Mouse (Mus musculus) forelimb bud, embryonic 11.5 days (tissue): ENCODE results near the gene Igsf9b.
A peak's percentile ranks its signal among the peaks of the same experiment; 100 is the strongest.

Source experiments
- DNase-seq: peaks from one replicate; pipeline ENCODE4 v3.0.0-alpha.2; 2012; ENCODE audit warnings: low read depth, low spot score

The Igsf9b gene

DNA sequence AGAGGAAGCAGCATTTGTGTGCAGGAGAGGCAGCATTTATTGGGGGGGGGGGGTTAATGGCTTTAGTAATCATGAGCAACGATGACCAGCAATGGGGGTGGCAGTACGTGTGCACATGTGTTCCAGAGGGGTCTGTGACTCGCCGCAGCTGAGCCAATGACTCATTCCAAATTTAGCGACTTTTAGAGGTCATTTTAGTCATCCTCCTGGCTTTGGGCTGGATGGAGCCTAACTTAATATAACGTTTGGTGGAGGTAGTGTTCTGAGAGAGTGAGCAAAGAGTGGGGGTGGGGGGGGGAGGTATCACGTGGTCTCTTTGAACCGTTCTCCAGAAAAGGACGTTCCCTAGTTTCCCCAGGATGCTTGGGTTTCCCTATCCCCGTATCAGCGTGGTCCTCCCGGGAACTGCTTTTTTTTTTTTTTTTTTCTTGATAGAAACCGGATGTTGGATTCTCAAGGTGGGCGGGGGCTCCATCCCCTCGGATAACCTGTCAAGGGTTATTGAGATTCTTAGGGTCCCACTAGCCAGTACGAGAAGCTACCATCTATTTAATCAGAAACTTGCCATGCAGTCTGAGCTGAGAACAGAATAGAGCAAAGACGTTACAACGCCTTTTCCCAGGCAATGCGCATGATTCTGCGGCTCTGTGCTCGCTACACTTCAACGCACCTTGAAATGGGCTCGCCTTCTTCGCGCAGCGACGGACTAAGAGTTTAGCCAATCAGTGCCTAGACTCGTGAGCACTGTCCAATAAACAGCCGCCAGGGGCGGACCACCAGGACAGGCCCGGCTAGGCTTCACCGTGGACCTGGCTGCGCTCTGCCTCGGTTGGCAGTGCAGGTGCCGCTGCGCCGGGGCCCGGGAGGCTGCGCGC lies at the start of gene Igsf9b:
TSS of gene Igsf9b (plus strand) at position 794 of the 875 bp plus-strand sequence.
- peak; percentile 93 for DNase-seq

DNA sequence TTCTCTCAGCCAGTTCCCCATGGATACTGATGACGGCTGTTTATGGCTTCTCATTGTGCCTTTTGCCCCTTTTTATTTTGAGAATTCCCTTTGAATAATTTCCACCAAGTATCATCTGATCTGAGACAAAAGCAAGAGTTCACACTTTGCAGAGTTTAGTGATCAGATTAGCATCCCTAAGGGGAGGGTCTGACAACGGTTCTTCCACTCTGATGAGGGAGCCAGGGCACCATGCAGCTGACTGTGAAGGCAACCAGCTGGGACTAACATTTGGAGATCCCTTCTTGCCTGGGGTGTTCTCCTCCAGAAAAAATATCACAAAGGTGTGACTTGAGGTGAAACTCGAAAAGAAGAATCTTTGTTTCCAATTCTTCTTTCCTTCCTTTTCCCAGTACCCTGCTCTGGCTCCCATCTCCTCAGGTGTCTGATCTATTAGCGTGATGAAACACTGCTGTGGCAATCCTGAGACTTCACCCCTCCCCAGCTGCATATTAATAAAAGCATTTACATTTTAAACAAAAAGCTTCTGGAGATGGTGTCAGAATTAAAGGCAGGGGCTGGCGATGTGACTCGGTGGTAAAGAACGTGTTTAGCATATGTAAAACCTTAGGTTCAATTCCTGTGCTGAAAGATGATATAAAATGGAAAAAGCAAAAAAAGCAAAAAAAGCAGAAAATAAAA lies 46.8 kb upstream of the Igsf9b start:
- no peak for DNase-seq

DNA sequence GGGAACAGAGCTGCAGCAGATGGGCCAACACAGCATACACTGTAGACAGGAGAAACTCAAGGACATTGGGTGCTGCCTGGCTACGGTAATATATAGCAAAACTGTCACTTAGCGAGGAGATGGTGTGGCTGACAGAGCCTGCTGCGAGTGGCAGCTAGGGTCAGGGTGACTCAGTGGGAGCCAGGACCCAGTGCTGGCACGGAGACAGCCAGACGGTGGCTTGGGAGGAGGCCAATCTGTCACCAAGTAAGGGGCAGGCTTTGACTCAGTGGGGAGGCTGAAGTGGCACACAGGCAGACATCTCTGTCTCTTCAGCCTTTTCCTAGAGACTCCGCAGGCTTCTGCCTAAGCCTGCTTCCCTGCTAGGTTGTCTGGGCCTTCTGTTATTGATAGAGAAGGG lies 42.5 kb upstream of the Igsf9b start:
- DNase-seq, result no peak

DNA sequence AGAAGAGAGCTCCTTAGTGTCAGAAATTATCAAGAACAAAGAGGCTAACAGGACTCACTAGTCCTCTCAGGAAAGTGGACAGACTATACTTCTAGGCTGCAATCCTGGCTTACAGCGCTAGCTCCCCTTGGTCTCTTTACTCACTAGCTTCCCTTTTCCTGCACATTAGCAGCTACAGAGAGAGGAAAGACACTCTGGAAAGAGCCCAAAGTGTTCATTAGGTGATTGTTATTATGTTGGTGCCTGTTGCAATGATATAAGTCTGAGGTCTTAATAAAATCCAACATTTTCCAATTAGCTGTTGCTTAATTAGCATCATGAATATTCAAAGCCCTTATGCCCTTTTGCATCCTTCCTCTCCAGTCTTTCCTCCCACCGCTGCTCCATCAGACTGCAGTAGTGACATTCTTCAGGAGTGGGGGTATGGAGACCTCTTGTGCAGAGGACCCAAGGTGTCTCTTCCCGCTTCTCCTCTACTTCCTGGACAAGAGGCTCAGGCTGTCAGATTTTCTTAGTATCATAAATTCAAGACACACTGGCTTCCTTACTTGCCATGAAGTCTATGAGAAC lies 38.5 kb upstream of the Igsf9b start:
- no peak for DNase-seq

DNA sequence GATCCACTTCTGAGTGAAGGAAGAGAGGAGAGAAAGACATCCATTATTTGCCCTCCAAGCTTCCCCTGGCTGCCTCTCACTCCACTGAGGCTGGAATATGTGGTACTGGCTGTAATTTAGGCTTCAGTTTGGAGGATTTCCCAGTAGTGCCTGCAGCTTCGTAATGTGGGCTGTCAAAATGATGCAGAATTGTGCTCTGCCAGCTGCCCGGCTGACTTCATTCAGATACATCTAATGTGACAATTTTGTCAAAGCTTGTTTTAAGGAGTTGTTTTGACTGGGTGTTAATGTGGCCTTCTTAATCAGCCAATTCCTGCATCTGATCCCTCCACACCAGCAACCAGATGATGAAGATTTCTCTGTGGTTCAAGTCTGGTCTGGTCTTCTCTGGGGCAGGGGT lies 37.1 kb upstream of the Igsf9b start:
- no peak for DNase-seq

DNA sequence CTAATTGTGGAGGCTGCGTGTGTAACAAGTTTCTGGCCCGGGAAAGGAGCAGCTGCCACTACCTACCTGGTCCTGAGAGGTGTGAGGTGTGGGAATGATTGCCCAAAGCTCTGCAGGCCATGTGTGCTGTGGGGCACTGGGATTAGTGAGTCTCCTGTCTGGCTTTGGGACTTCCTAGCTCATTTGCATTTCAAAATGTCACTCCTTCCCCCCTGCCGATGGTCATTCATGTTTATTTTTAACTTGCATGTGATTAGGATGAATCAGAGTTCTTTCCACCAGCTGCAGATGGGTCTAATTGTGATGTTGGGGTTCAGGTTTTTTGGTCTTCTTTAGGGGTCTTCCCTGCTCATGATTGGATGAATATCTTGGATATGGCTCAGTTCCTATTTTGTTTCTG lies 34.0 kb upstream of the Igsf9b start:
- no peak for DNase-seq

DNA sequence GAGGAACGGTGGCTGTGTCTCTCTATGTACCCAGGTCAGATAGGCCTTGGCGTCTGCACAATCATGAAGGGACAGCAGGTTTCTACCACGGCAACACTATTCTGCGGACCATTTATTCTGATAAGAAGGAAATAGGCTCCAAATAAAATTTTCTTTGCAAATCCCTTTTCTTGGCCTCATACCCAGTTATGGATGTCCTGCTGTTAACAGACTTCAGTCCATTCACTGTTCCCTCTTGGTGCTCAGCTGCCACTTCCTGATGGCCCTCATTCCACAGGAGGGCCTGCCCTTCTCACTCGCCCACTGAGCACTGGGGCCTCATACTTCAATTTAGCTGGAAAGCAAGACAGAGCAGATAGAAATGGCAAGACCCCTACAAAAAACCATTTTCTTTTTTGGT lies 31.1 kb upstream of the Igsf9b start:
- no peak for DNase-seq

DNA sequence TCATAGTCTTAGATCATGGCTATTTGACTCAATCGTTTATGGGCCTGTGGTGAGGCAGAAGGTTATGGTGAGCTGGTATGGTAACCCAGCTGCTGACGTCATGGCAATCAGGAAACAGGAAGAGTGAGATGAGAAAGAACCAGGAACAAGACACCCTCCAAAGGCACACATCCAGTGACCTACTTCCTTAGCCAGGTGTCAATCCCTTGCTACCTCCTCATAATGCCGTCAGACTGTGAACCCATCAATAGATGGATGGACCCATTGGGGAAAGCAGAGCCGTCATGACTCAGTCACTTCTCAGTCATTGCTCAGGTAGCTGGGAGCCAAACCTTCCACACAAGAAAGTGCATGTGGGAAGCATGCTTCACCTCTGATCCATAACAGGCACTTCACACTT lies 30.5 kb upstream of the Igsf9b start:
- DNase-seq, result no peak

DNA sequence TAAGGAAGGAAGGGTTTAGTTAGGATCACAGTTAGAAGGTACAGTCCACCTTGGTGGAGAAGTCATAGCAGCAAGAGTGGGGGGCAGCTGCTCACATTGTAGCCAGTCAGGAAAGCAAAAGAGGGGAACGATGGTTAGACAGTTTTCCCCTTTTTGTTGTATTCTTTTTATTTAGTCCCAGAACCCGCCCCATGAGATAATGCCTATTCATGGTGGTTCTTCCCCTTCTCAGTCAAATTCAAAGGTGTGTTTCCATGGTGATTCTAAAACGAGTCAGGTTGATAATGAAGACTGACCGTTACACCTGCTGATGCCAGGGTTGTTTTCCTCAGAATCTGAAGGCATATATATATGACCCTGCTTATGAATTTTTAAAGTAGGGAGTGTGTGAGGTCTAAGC lies 29.7 kb upstream of the Igsf9b start:
- no peak for DNase-seq

DNA sequence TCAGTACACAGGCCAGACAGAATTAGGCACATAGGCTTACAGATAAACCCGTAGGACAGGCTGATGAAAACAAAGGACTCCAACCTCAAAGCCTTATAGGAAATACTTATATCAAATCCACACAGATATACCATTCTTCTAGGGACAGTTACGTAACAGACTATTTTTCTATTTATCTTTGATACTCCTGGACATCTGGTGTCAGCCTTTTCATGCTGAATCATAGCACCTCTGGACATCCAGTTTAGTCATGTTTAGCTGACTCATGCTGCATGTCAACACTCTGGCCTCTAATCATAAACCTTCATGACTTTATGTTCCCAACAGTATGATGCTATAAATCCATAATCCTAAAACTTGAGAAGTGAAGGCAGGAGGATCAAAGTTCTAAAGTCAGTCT lies 29.1 kb upstream of the Igsf9b start:
- no peak for DNase-seq

DNA sequence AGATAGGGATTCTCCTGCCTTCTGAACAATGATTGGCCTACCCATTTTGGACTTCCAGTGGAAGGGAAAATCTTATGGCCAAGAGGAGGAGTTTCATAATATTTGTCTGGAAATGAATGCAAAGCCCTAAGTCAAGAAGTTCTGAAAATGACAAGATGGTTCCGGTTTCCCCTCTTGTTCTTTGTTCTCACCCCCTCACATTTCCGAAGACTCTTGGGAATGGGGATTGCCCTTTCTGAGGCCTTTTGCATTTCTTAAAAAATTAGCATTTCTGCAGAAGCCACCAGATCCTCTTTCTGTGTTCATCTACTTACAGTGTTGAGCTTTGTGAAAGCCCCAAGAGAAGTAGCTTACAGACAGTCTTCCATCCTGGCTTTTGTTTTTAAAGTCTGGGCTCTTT lies 27.1 kb upstream of the Igsf9b start:
- DNase-seq, result no peak

DNA sequence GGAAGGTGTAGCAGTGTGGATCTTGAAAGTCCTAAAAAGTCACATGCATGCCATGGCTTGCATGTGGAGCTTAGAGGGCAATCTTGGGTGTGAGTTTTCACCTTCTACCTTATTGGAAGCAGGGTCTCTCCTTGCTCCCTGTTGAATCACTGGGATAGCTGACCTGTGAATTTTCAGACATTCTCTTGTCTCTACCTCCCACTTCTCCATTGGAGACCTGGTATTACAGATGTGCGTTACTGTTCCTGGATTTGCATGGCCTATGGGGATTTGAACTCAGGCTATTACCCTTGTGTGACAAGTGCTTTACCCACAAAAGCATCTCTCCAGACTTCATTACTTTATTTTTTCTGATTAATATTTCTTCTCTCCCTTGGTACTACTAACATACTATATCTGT lies 26.1 kb upstream of the Igsf9b start:
- DNase-seq, result no peak

DNA sequence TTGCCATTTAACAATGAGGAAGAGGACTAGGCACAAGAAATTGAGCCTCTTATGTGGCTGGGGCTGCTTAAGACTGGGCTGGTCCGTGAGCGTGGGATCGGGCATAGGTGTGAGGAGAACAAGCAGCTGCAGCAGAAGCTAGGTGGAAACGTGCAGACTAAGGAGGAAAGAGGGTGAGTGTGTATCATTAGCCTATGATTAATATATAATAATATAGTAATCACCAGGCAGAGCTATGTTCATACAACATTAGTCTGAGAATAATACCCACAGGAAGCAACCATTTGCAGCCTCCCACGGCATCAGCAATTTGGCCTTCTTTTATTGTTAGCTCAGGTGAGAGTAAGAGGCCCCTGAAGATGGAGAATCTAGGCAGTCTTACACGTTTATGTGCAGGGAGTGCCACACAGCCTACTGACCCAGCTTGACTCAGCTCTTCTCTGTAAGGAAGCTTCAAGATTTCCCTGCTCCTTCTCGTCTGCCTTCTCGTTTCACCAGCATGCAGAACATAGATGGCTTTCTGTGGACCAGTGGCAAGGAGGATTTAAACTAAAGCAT lies 22.6 kb upstream of the Igsf9b start:
- DNase-seq, result no peak

DNA sequence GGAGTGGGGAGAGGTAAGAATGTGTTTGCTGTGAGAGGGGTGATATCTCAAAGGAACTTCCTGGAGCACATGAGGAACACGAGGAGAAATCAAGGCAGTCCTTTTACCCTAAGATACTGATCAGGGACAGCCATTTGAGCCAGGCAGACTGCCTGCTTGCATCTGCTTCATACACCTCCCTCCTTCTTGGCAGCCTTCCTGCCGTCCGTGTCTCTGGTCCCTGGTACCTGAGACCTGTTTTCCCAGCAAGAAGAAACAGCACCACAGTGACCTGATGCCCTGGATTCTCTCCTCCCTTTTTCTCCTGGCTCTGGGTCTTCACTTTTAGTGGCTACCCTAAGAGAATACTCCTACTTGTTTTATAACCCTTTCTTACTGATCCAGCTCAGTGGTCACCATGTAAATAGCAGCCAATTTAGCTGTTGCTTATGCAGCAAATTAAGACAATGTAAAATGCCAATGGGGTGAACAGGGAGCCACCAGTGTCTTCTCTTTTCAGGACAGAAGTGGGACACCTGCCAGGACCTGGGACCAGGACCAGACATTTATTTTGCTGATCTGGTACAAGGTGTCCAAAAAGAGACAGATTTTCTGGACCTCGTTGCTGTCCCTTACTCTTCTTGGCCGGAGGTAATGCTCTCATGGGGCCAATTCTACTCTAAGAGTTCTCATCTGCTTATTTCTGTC lies 21.5 kb upstream of the Igsf9b start:
- no peak for DNase-seq

DNA sequence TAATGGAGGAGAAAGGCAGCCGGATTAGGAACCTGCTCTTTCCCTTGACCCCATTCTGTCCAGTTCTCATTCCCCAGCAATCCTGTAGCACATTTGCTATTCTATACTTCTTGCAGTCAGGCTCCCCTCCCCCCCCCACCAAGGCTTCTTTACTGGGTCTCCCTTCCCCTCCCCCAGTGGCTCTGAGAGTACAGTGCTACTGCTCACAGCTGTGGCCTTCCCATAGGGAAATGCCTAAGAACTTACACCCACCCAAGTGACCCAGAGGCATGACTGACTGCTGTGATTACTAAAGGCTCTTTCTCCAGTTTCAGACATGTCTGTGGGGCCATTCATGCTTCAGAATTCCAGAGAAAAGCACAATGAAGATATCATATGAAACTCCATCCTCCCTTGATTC lies 20.0 kb upstream of the Igsf9b start:
- no peak for DNase-seq

DNA sequence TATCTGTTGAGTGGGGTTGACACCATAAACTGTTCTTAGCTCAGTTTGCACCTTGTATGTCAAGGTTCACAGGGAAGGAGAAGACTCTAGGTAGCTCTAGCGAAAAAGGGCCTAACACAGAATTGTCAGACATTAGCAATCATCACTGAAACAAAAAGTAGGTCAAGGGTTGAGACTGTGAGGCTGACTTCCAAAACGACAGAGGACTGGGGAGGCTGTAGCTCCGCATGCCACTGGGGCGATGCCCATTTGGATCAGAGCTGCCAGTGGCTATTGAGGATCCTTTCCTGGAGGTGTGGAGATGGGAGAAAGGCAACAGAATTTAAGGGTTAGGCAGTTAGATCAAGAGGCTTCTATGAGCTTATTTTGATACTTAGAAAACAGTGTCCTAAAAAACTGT lies 18.0 kb upstream of the Igsf9b start:
- no peak for DNase-seq

DNA sequence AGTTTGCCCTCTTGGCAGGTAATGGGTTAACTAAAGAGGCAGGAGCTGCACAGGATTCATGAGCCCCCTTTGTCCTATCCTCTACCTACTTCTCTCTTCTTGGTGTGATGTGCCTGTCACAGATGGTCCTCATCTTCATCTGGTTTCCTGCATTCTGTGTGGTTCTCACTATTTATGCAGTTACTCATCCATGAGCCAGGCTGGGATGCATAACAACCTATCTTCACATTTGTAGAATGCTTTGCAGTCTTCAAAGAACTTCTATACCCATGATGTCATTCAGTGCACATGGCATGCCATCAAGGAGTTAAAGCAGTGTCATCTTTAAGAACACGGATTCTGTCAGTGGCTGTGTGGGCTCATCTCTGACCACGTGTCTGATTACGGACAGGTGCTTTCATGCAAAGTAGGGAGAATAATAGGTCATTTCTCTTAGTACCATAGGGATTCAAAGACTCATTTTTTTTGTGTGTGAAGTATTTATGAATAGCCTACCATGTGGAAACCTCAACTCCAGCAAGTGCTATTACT lies 13.2 kb upstream of the Igsf9b start:
- no peak for DNase-seq

DNA sequence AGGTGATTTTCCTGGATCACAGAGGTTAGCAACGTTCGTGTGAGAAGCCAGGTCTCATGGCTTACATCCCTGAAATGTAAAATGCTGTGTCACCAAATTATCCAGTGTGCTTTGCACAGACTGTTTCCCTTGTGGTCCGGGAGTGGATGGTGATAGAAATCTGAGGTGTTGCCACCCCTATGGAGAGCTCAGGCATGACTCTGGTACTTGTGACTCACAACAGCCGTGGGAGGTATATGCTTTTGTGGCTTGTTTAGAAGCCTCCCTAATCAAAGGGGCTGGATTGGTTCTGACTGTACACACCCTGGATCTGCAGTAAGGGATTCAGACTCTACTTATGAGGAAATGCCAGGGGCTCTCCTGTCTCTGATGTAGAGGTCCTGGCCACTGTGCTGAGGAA lies 12.7 kb upstream of the Igsf9b start:
- DNase-seq, result no peak

DNA sequence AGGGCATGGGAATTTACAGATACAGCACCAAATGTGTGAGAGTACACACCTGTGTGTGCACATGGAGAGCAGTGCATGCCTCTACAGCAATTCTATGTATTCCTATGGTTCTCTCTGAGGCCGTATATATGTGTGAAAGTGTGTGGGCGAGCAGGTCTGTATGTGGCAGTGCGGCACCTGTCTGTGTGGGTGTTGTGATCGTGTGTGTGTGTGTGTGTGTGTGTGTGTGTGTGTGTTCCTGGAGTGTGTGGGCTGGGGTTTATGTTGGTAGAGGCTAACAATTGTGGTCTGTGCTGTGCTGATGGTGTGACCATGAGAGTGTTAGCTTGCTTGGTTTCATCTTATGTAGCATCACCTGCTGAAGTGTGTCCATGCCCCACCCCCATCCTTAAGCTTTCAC lies 12.1 kb upstream of the Igsf9b start:
- DNase-seq, result no peak

DNA sequence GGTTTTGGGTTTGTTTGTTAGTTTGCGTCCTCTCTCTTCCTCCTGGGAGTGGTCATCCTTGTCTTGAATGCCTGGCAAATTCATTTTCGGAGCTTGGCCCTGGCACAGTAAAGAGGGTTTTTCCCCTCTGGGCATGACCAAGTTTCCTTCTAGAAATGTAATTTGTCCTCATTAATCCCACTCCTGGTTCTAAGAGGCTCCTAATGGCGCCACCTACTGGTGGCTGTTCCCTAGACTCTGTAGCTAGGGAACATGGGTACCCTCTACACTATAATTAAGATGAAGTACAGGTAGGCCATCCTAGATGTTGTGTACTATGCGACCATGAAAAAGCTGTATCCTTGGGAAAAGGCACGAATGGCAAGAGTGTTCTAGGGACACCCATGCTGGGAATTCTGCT lies 11.6 kb upstream of the Igsf9b start:
- peak; percentile 38 for DNase-seq

DNA sequence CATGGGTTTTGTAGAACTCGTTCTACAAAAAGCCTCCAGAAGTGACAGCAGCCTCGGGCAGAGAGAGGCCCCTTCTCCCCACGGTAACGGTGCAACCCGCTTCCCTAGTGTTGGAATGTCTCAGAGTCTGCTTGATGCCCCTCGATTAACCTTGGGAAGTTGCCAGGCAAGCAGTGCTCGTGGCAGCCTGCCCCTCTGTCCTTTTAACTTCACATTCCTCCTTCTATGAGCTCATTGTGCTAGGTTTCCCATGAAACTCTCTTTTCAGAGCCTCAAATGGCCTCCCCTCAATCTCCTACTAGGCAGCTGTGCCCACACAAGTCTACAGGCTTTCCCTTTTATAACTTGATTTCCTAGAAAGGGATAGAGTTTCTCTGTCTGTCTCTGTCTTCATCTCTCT lies 10.6 kb upstream of the Igsf9b start:
- DNase-seq, result no peak
